Mouse (Mus musculus) left cerebral cortex, postnatal 4 days (tissue): ENCODE results near the gene Ffar2. TPM values are rescaled to one million over a fixed set of nuclear protein-coding genes. Genes with fewer than 3 reads are reported as not detected.
"Not testable (repeated sequence)": the region's sequence is repeated elsewhere in the genome, so short reads cannot be mapped to it uniquely, and the experiment has no call there.

Experiments
- DNase-seq: peaks from one replicate; pipeline ENCODE4 v3.0.0-alpha.2; 2022
- intact Hi-C: fragments of 180-260 bp; cut with DNase I; formaldehyde crosslinking; loops from one replicate; pipeline ENCODE4 v1.15.1; 2025
- total RNA-seq, 2 experiments: library from RNA; stranded (reverse); gene quantifications; 2 replicates each; pipeline ENCODE4 v1.2.3; 2021

Ffar2 gene
- total RNA-seq: not detected

GRCm38 (mm10) chr7:30823675-30824074, at the start of gene Ffar2:
Ffar2 (minus strand) TSS chr7:30823775.
- no peak for DNase-seq
- intact Hi-C loops: no loop called here

- DNase-seq: peak; percentile 79
- intact Hi-C loops: no loop called here
Observed at GRCm38 (mm10) chr7:30873083-30873482, 49.5 kb upstream of the Ffar2 start.

- intact Hi-C loops: no loop called here
- no peak for DNase-seq
Observed at GRCm38 (mm10) chr7:30863386-30863785, 39.8 kb upstream of the Ffar2 start.

- no peak for DNase-seq
- intact Hi-C loops: no loop called here
Observed at GRCm38 (mm10) chr7:30861464-30861863, 37.9 kb upstream of the Ffar2 start, which contains the start of gene Ffar1. Ffar1 (minus strand) TSS chr7:30861564.

GRCm38 (mm10) chr7:30859635-30860402, 36.2 kb upstream of the Ffar2 start:
- intact Hi-C loops: no loop called here
- DNase-seq: peak; percentile 67

GRCm38 (mm10) chr7:30859290-30859634, 35.7 kb upstream of the Ffar2 start:
- peak; percentile 85 for DNase-seq
- intact Hi-C loops: no loop called here

GRCm38 (mm10) chr7:30857746-30858145, 34.2 kb upstream of the Ffar2 start:
- intact Hi-C loops: no loop called here
- DNase-seq: no peak

- intact Hi-C loops: no loop called here
- no peak for DNase-seq
Observed at GRCm38 (mm10) chr7:30856078-30856477, 32.5 kb upstream of the Ffar2 start, which contains the start of gene Ffar3. Ffar3 (minus strand) TSS chr7:30856178.

- no peak for DNase-seq
- intact Hi-C loops: no loop called here
Observed at GRCm38 (mm10) chr7:30851421-30851820, 27.8 kb upstream of the Ffar2 start.

GRCm38 (mm10) chr7:30847934-30848333, 24.4 kb upstream of the Ffar2 start:
- no peak for DNase-seq
- intact Hi-C loops: no loop called here

GRCm38 (mm10) chr7:30847386-30847785, 23.8 kb upstream of the Ffar2 start:
- no peak for DNase-seq
- intact Hi-C loops: no loop called here

- no peak for DNase-seq
- intact Hi-C loops: no loop called here
Observed at GRCm38 (mm10) chr7:30846505-30847053, 23.0 kb upstream of the Ffar2 start.

- intact Hi-C loops: no loop called here
Observed at GRCm38 (mm10) chr7:30844676-30845297, 21.2 kb upstream of the Ffar2 start.

GRCm38 (mm10) chr7:30842092-30842491, 18.5 kb upstream of the Ffar2 start:
- DNase-seq: no peak

More at GRCm38 (mm10) chr7:30844676-30845297, 21.2 kb upstream of the Ffar2 start:
- DNase-seq: no peak

GRCm38 (mm10) chr7:30841379-30841778, 17.8 kb upstream of the Ffar2 start:
- no peak for DNase-seq
- intact Hi-C loops: no loop called here

More at GRCm38 (mm10) chr7:30842092-30842491, 18.5 kb upstream of the Ffar2 start:
- intact Hi-C loops: no loop called here

GRCm38 (mm10) chr7:30840306-30840705, 16.7 kb upstream of the Ffar2 start:
- DNase-seq: no peak
- intact Hi-C loops: no loop called here

GRCm38 (mm10) chr7:30837277-30837676, 13.7 kb upstream of the Ffar2 start:
- intact Hi-C loops: no loop called here
- DNase-seq: no peak

- DNase-seq, intact Hi-C loops: not testable (repeated sequence)
Observed at GRCm38 (mm10) chr7:30832684-30833083, 9.1 kb upstream of the Ffar2 start.

- DNase-seq: no peak
- intact Hi-C loops: no loop called here
Observed at GRCm38 (mm10) chr7:30832261-30832660, 8.7 kb upstream of the Ffar2 start.

GRCm38 (mm10) chr7:30829428-30829827, 5.9 kb upstream of the Ffar2 start:
- DNase-seq: no peak
- intact Hi-C loops: no loop called here

- intact Hi-C loops, DNase-seq: not testable (repeated sequence)
Observed at GRCm38 (mm10) chr7:30828871-30829270, 5.3 kb upstream of the Ffar2 start.

GRCm38 (mm10) chr7:30826660-30827059, 3.1 kb upstream of the Ffar2 start:
- intact Hi-C loops: no loop called here
- DNase-seq: no peak
